Mouse (Mus musculus): Measurements from ENCODE around the gene Rtn3. TPM values are rescaled to one million over a fixed set of nuclear protein-coding genes. Genes with fewer than 3 reads are reported as not detected.

Rtn3 gene
- polyA plus RNA-seq (2017; shearing (Covaris generic)) = 92.1 TPM

DNA sequence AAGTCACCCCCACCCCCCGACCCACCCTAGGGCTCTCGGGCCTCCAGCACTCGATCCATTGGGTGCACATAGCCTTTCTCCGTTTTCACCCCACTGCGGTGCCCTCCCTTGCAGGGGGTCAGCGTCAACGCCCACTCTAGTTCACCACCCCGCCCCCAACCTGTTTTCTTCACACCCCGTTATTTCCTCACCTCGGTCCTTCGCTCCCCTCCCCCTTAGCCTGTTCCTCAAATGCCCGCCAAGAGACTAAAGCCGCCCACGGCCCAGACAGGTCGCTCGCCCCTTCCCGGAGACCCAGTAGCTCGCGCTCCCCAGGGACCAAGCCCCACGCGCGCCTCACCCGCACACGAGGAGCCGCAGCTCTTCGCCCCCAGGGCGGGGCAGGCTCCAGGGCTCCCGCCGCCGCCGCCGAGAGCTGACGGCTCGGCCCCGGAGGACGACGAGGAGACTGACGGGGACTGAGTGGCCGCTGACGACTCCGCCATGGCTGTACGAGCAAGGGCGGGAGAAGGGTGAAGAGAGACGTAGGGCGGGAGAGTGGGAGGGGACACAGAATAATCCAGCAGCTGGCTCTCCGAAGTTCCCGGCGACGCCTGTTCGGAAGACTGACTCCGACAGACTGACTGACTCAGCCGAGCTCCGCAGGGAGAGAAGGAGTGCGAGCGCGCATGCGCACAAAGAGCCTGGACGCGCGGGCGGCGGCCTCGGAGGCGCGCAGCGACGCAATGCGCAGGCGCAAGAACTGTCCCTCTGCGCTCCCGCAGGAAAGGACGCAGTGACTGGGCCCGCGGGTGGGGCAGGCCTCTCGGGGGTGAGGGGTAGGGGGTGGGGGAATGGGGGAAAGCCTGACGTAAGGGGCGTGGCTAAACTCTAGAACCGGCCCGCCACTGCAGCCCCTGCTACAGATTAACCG lies at the start of gene Rtn3:
Gene Rtn3 (minus strand): TSS at position 683 of the 913 bp plus-strand sequence.

DNA sequence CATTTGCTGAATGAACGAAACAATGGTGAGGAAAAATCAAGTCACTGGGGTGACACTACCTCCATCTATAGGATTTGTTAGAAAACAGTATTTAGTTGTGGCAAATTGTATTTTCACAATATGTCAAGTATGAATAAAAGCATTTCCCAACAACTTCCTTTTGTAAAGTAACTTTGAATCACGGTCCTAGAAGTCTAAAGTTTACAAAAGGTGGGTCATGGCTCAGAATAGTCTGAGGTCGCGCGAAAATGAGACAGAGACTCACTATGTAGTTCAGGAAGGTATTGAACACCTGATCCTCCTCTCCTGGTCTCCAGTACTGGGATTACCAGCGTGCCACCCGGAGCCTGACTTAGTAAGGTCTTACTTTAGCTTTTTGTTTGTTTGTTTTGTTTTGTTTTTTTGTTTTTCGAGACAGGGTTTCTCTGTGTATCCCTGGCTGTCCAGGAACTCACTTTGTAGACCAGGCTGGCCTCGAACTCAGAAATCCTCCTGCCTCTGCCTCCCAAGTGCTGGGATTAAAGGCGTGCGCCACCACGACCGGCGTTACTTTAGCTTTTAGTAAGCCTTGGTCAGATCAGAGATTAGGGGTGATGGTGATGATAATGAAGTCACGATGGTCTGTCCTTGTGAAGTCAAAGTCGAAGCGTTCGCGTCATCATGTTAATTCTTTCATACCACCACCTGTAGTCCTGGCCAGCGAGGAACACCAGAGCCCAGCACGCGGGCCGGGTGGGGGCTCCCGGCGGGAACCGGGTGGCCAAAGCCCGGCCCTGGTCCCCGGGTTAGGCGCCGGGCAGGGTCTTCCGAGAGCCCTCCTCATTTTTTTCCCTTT lies 10.5 kb upstream of the Rtn3 start, which contains the start of gene Atl3:
Gene Atl3 (plus strand): TSS at position 689 of the 835 bp plus-strand sequence.

DNA sequence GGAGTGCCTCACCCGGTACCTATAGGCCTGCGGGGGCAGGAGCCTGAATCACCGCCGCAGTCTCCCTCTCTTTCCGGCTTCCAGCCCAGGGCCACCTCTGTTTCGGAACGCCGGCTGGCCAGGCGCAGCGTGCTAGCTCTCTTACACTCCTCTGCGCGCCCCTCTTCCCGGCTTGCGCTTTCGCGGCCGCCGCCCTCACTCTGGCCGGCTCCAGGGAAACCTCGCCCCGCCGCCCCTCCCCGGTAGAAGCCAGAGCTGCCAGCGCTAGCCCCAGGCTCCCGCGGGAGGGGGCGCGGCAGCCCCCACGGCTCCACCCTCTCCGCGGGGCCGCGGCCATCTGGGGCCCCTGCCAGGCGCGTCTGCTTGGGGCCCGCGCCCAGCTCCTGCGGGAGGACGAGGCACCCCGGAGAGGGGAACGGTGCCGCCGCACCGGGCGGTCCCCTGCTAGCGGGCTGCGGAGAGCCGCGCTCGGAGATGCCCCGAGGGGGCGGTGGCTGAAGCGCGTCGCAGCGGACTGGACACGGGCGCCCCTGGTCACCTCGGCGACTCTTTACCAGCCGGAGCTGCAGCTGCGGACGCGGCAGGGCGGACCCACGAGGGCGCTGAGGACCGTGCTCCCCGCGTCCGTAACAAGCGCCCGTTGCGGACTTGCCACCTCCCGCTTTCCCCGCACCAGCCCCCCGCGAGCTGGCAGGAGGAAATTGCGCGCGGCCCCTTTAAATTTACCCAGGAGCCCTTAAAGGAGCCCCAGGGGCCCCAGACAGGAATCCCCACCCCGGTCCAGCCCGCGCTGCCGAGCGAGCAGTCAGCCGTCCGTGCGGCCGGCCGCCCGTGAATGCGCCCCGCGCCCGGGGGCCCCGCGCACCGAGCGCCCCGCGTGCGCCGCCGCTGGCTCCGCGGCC lies 66.0 kb downstream of the Rtn3 start, which contains the start of gene 2700081O15Rik:
Gene 2700081O15Rik (plus strand): TSS at position 792 of the 902 bp plus-strand sequence.

DNA sequence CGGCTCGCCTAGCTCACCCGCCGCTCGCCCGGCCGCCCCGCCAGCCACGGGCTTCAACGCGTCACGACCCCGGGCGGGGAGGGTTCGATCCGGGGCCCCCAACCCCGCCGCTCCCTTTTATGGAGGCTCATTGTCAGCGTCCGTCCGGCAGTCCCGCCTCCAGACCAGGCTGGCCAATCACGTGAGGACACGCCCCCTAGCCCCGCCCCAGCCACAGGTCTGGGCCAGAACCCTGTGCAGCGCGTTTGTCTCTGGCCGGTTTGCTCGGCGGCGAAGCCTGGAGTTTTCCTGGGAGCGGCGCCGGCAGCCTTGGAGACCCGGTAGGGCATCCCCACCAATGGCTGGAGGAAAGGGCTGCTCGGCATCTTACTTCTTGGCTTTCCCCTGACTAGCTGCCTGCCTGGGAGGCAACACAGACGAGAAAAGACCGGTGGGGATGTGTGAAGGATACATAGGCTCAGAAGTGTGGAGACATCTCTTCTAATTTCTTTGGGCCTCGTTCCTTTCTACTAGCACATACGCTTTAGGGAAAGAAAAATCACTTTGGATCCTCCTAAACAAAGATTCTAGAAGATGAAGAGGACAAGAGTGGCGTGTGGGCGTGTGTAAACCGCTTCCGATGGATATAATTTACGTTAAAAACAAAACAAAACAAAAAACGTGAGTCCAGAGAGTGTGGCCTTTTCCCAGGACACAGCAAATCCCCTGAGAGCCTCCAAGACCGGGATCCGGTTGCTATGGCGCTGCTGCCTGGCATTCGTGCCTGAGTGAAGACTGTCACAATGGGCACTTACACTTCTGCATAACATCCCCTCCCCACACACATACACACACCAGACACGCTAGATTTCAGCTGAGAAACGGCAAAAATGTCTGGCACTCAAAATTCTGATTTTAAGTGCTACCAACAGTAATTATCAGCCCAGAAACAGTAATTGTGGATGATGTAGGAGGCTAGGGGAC lies 99.9 kb downstream of the Rtn3 start, which contains the start of gene Spindoc:
Gene Spindoc (minus strand): TSS at position 92 of the 963 bp plus-strand sequence.

Other genes with a start within 250 kb of the Rtn3 start
- gene Naa40, start 242.1 kb downstream of the Rtn3 start, polyA plus RNA-seq (2017; shearing (Covaris generic)) = 51.0 TPM
- 1.2 TPM for gene Rcor2, start 216.0 kb downstream of the Rtn3 start, polyA plus RNA-seq (2017; shearing (Covaris generic))
- gene Mark2, start 141.4 kb downstream of the Rtn3 start, polyA plus RNA-seq (2017; shearing (Covaris generic)) = 208 TPM
- gene Spindoc, start 100.3 kb downstream of the Rtn3 start, polyA plus RNA-seq (2017; shearing (Covaris generic)) = 26.5 TPM
- gene 2700081O15Rik, start 65.7 kb downstream of the Rtn3 start, polyA plus RNA-seq (2017; shearing (Covaris generic)) = 0.19 TPM
- gene Atl3, start 10.8 kb upstream of the Rtn3 start, polyA plus RNA-seq (2017; shearing (Covaris generic)) = 17.7 TPM
- 77.8 TPM for gene Pla2g16, start 74.2 kb upstream of the Rtn3 start, polyA plus RNA-seq (2017; shearing (Covaris generic))
- gene Lgals12, start 123.9 kb upstream of the Rtn3 start, polyA plus RNA-seq (2017; shearing (Covaris generic)) = not detected
- not detected for gene Hrasls5, start 129.3 kb upstream of the Rtn3 start, polyA plus RNA-seq (2017; shearing (Covaris generic))
- gene Slc22a19, start 228.0 kb upstream of the Rtn3 start, polyA plus RNA-seq (2017; shearing (Covaris generic)) = not detected